Mouse (Mus musculus): Measurements from ENCODE around the gene Pcnx.

DNA sequence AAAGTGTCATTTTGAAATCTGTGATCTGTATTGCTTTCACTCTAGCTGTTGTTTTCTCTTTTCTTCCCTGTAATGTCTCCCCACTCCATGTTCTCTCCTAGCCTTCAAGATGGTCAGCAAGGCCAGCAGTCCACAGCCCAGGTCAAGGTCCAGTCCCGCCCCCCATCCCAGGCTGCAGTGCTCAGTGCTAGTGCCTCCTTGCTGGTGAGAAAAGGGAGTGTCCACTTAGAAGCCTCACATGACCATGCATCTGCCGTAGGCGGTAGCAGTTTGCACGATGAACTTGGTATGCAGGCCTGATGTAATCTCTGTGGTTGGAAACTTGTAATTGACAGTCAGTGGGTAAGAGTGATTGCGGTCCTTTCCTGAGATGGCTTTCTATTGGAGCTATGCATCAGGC is 73.6 kb downstream of the Pcnx start:
- no peak for TF ChIP-seq CTCF (IDR thresholded peaks at IDR 0.05; ENCODE audit: low read depth)
- no peak for TF ChIP-seq EP300 (IDR thresholded peaks at IDR 0.05; ENCODE audit: low read depth)
